ENCODE assay signal across 10 mouse cellular contexts in the genomic region with DNA sequence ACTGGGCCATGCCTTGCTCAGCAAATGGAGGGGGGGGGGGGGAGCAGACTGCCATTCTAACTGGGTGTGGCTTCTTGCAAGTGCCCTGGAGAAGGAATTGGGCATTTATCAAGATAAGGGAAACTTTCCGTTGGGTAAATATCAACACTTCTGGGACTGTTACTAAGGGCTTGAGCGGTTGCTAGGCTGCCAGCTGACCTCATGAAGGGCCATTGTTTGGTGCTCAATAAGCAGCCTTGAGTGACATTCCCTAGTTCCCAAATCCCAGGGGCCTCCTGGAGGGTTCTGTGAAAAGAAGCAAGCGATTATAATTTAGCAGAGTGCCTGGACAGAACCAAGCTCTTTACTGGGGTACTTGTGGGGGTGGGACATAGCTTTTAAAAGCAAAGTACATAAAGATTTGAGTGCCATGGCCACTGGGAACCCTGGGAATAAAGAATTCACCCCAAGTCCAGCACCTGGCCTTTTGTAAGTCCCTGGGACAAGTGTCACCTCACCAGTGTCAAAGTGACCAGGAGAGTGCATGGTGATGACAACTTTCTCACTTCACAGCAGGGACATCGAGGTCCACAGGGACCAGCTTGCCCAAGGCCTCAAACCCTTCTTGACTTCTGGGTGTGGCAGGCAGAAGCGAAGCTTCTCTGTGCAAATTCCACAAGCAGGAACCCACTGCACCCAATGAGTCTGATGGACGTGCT.
DNase-seq lines count a peak whose midpoint lies in the region; ATAC-seq and TF ChIP-seq lines count a peak whose summit lies in the region.
"Had no signal": no experiment of that assay in that cellular context is flagged by ENCODE, and none has a peak within 500 bp of the region (broad histone marks: within the 10 kb centered on the region; RNA-seq: fewer than 3 reads in every experiment).

No protein-coding gene starts in this region.

- H3K27ac ChIP-seq in stomach, embryonic 15.5 days = no peak overlapping the region
- no peak overlapping the region for H3K27ac ChIP-seq in stomach, postnatal 0 days (replicated peaks)
- H3K27ac ChIP-seq in hindbrain, embryonic 11.5 days (ENCODE audit: low read depth, low read length) = peak overlapping the region; percentile 51; the same call in 1 of the 2 replicates
- H3K27ac ChIP-seq in heart, embryonic 12.5 days (ENCODE audit: poor library complexity, severe bottlenecking) = no peak overlapping the region

- H3K36me3 ChIP-seq in stomach, embryonic 15.5 days = no peaks in the 10 kb centered on the region
- no peaks in the 10 kb centered on the region for H3K36me3 ChIP-seq in stomach, postnatal 0 days (ENCODE audit: control insufficient read depth, insufficient read depth, low read length)
- H3K36me3 ChIP-seq in hindbrain, embryonic 11.5 days (ENCODE audit: control insufficient read depth, insufficient read depth, low read length) = no peaks in the 10 kb centered on the region
- H3K36me3 ChIP-seq in heart, embryonic 12.5 days = no peaks in the 10 kb centered on the region

- no peak for DNase-seq in stomach, postnatal 0 days (ENCODE audit: low spot score)
- peak; percentile 81 for DNase-seq in hindbrain, embryonic 11.5 days (ENCODE audit: low spot score)
- DNase-seq in lung, postnatal 25 days (ENCODE audit: low spot score) = peak; percentile 84
- no peak for DNase-seq in cerebellum, adult 11-12 months
- DNase-seq in thymus, adult 18-20 months = no peak
- DNase-seq in urinary bladder, postnatal 36 days (ENCODE audit: low spot score in 2 of 2) = no peak
- DNase-seq: kidney, postnatal 36 days had no signal

- H3K9me3 ChIP-seq in stomach, embryonic 15.5 days = no peaks in the 10 kb centered on the region
- no peaks in the 10 kb centered on the region for H3K9me3 ChIP-seq in stomach, postnatal 0 days (ENCODE audit: control insufficient read depth, low read length)
- no peaks in the 10 kb centered on the region for H3K9me3 ChIP-seq in hindbrain, embryonic 11.5 days (ENCODE audit: control insufficient read depth, low read length)
- H3K9me3 ChIP-seq in heart, embryonic 12.5 days (replicated peaks) = no peaks in the 10 kb centered on the region
- H3K9me3 ChIP-seq: megakaryocyte, embryonic 14.5 days had no signal

- no peak for TF ChIP-seq CTCF in stomach, postnatal 0 days (IDR thresholded peaks at IDR 0.05; ENCODE audit: low read depth)

- no peaks in the 10 kb centered on the region for H3K4me1 ChIP-seq in stomach, embryonic 15.5 days
- no peaks in the 10 kb centered on the region for H3K4me1 ChIP-seq in stomach, postnatal 0 days (replicated peaks; ENCODE audit: control insufficient read depth, insufficient read depth)
- H3K4me1 ChIP-seq in hindbrain, embryonic 11.5 days (replicated peaks; ENCODE audit: control insufficient read depth, insufficient read depth, low read length) = peaks cover 5% of the 10 kb centered on the region; the same call in 1 of the 2 replicates
- no peaks in the 10 kb centered on the region for H3K4me1 ChIP-seq in heart, embryonic 12.5 days (replicated peaks)
- H3K4me1 ChIP-seq: megakaryocyte, embryonic 14.5 days had no signal

- no peak overlapping the region for H3K4me3 ChIP-seq in stomach, embryonic 15.5 days (replicated peaks)
- H3K4me3 ChIP-seq in stomach, postnatal 0 days (ENCODE audit: low read depth, low read length) = no peak overlapping the region
- H3K4me3 ChIP-seq in hindbrain, embryonic 11.5 days (ENCODE audit: low read depth, low read length) = no peak overlapping the region
- no peak overlapping the region for H3K4me3 ChIP-seq in heart, embryonic 12.5 days
- H3K4me3 ChIP-seq: megakaryocyte, embryonic 14.5 days had no signal

- no peak for TF ChIP-seq EP300 in stomach, postnatal 0 days (optimal IDR thresholded peaks at IDR 0.05)

- H3K27me3 ChIP-seq in stomach, embryonic 15.5 days (replicated peaks) = no peaks in the 10 kb centered on the region
- H3K27me3 ChIP-seq in stomach, postnatal 0 days (ENCODE audit: control insufficient read depth, insufficient read depth, low read length) = no peaks in the 10 kb centered on the region
- no peaks in the 10 kb centered on the region for H3K27me3 ChIP-seq in hindbrain, embryonic 11.5 days (ENCODE audit: control insufficient read depth, insufficient read depth, low read length)
- H3K27me3 ChIP-seq in heart, embryonic 12.5 days (replicated peaks) = 0 out of 2 replicates have a peak, but pooled peaks cover 7% of the 10 kb centered on the region

- ATAC-seq in stomach, embryonic 15.5 days (ENCODE audit: insufficient read depth, low FRiP score, low read depth) = peak; percentile 56; the same call in 1 of the 2 replicates
- no peak for ATAC-seq in stomach, postnatal 0 days (ENCODE audit: low FRiP score, low TSS enrichment)
- ATAC-seq in hindbrain, embryonic 11.5 days (ENCODE audit: low FRiP score) = peak; percentile 72
- ATAC-seq in heart, embryonic 12.5 days (ENCODE audit: insufficient number of reproducible peaks, low FRiP score) = no peak

- 40% methylated on average over 6 of the region's 6 CpGs for WGBS in stomach, embryonic 15.5 days
- 35% methylated on average over 6 of the region's 6 CpGs for WGBS in stomach, postnatal 0 days
- 39% methylated on average over 6 of the region's 6 CpGs for WGBS in hindbrain, embryonic 11.5 days
- 47% methylated on average over 6 of the region's 6 CpGs for WGBS in heart, embryonic 12.5 days

- no peak overlapping the region for H3K4me2 ChIP-seq in stomach, embryonic 15.5 days
- no peak overlapping the region for H3K4me2 ChIP-seq in stomach, postnatal 0 days (replicated peaks; ENCODE audit: low read depth)
- no peak overlapping the region for H3K4me2 ChIP-seq in hindbrain, embryonic 11.5 days (replicated peaks; ENCODE audit: low read depth, low read length)
- H3K4me2 ChIP-seq in heart, embryonic 12.5 days = no peak overlapping the region

- H3K9ac ChIP-seq in stomach, embryonic 15.5 days = no peak overlapping the region
- H3K9ac ChIP-seq in stomach, postnatal 0 days (ENCODE audit: low read length) = no peak overlapping the region
- H3K9ac ChIP-seq in hindbrain, embryonic 11.5 days (ENCODE audit: low read depth, low read length) = no peak overlapping the region
- H3K9ac ChIP-seq in heart, embryonic 12.5 days = no peak overlapping the region

Comparison
In these comparisons a context has a peak if more than half of its experiments do, and no peak if none do; other contexts are left out.
1. ATAC-seq: peak in stomach, embryonic 15.5 days (single experiment) and hindbrain, embryonic 11.5 days (single experiment); none in stomach, postnatal 0 days (single experiment) and heart, embryonic 12.5 days (single experiment).
2. DNase-seq: peak in hindbrain, embryonic 11.5 days (single experiment) and lung, postnatal 25 days (single experiment); none in stomach, postnatal 0 days (single experiment), cerebellum, adult 11-12 months (single experiment), thymus, adult 18-20 months (0 of 2) and urinary bladder, postnatal 36 days (0 of 2).